Mouse (Mus musculus) spleen, adult 2 months (tissue): Measurements from ENCODE around the gene Snx29. TPM values are rescaled to one million over a fixed set of nuclear protein-coding genes. Genes with fewer than 3 reads are reported as not detected.

Source experiments
- DNase-seq, 2 experiments: peaks; one replicate each; pipeline versions ENCODE4 v3.0.0 to v3.0.0-alpha.2; 2012 to 2021; ENCODE audit warnings: low spot score in 2 of 2, low read depth in 1 of 2
- H3K27ac ChIP-seq: fragments of 200-500 bp; 2 replicates; pipeline ENCODE4 v1.5.1; 2012; ENCODE audit warnings: low read length, inconsistent platforms; ENCODE audit not compliant: insufficient read depth
- H3K27me3 ChIP-seq: fragments of 200-500 bp; 2 replicates; pipeline ENCODE4 v1.6.1; 2012; ENCODE audit warnings: mild to moderate bottlenecking, moderate library complexity, low read length, inconsistent platforms; ENCODE audit not compliant: control insufficient read depth, insufficient read depth
- H3K36me3 ChIP-seq: fragments of 200-500 bp; 2 replicates; pipeline ENCODE4 v1.6.1; 2012; ENCODE audit warnings: mild to moderate bottlenecking, low read length, inconsistent platforms; ENCODE audit not compliant: control insufficient read depth, insufficient read depth
- H3K4me1 ChIP-seq: fragments of 200-500 bp; 2 replicates; pipeline ENCODE4 v1.6.1; 2011; ENCODE audit warnings: inconsistent platforms; ENCODE audit not compliant: control insufficient read depth, insufficient read depth, insufficient read length
- H3K4me3 ChIP-seq: fragments of 200-500 bp; 2 replicates; pipeline ENCODE4 v1.5.1; 2011; ENCODE audit warnings: mild to moderate bottlenecking, inconsistent platforms; ENCODE audit not compliant: insufficient read depth, insufficient read length; ENCODE audit errors: extremely low read depth
- CTCF ChIP-seq: fragments of 200-500 bp; IDR thresholded peaks from 2 replicates; pipeline ENCODE4 v1.5.1; 2011; ENCODE audit warnings: mild to moderate bottlenecking, inconsistent platforms; ENCODE audit not compliant: insufficient read depth, insufficient read length, insufficient replicate concordance; ENCODE audit errors: extremely low read depth
- POLR2A ChIP-seq: fragments of 200-500 bp; IDR thresholded peaks from 2 replicates; pipeline ENCODE4 v1.6.1; 2011; ENCODE audit warnings: low read depth, low read length, inconsistent platforms
- WGBS: fragments of 180-500 bp; shearing (Covaris S2); methylation state at CpG from one replicate; pipeline ENCODE4 v1.1.7; 2018; 5-methylcytosine and 5-hydroxymethylcytosine counted together
- polyA plus RNA-seq: library from polyadenylated mRNA; depleted of rRNA; stranded (reverse); fragments of >200 nt; gene quantifications from 2 replicates; pipeline ENCODE4 v1.2.3, GENCODE M21; 2012; rRNA removed

Snx29 gene
- polyA plus RNA-seq, 1 experiment, result 13.6 TPM

- Histone ChIP-seq H3K36me3 (no peaks in the 10 kb centered on the region), H3K27me3 (no peaks in the 10 kb centered on the region), H3K27ac (no peak overlapping the region), H3K4me1 (no peaks in the 10 kb centered on the region), H3K4me3 (no peak overlapping the region)
- no peak for DNase-seq
- TF ChIP-seq CTCF (no peak), POLR2A (no peak)
- 91% methylated on average over 4 of the region's 4 CpGs for WGBS
These were observed 471.9 kb downstream of the Snx29 start for GRCm38 (mm10) chr16:11794628-11795027.

- 76% methylated on average over 7 of the region's 7 CpGs for WGBS
- TF ChIP-seq CTCF (no peak), POLR2A (no peak)
- H3K27ac ChIP-seq, result no peak overlapping the region
- DNase-seq, result no peak
- no peaks in the 10 kb centered on the region for H3K4me1 ChIP-seq
- no peak overlapping the region for H3K4me3 ChIP-seq
- H3K27me3 ChIP-seq, result no peaks in the 10 kb centered on the region
- H3K36me3 ChIP-seq, result no peaks in the 10 kb centered on the region
These were observed 473.2 kb downstream of the Snx29 start for GRCm38 (mm10) chr16:11795758-11796460.

GRCm38 (mm10) chr16:11801960-11802539 is 479.3 kb downstream of the Snx29 start:
- H3K27ac ChIP-seq, result no peak overlapping the region
- no peak for TF ChIP-seq POLR2A
- TF ChIP-seq CTCF, result no peak
- 90% methylated on average over 7 of the region's 7 CpGs for WGBS
- no peaks in the 10 kb centered on the region for H3K4me1 ChIP-seq
- DNase-seq, result no peak
- H3K4me3 ChIP-seq, result no peak overlapping the region
- H3K27me3 ChIP-seq, result no peaks in the 10 kb centered on the region
- 0 out of 2 replicates have a peak, but pooled peaks cover 1% of the 10 kb centered on the region for H3K36me3 ChIP-seq

Other genes with a start within 250 kb of the Snx29 start
- 28.6 and 42.5 TPM in 2 replicates for gene Txndc11, start 188.3 kb upstream of the Snx29 start, polyA plus RNA-seq
- gene Zc3h7a, start 146.5 kb upstream of the Snx29 start, polyA plus RNA-seq, result 43.0 and 46.0 TPM in 2 replicates
- 2.6 and 4.5 TPM in 2 replicates for gene Rsl1d1, start 119.6 kb upstream of the Snx29 start, polyA plus RNA-seq
- gene Gspt1, start 68.6 kb upstream of the Snx29 start, polyA plus RNA-seq, result 26.2 and 38.3 TPM in 2 replicates
- gene Tnfrsf17, start 9.1 kb upstream of the Snx29 start, polyA plus RNA-seq, result 4.0 and 4.6 TPM in 2 replicates